Mouse (Mus musculus) midbrain, embryonic 16.5 days (tissue): ENCODE results near the gene Ncbp3. TPM values are rescaled to one million over a fixed set of nuclear protein-coding genes. Genes with fewer than 3 reads are reported as not detected.

Experiments
- ATAC-seq: fragments of 200-750 bp; cut with Nextera tagmentation; 2 replicates; pipeline ENCODE4 v1.8.0; 2017; ENCODE audit warnings: moderate TSS enrichment
- H3K27ac ChIP-seq: fragments of 300-500 bp; sonication (generic); 2 replicates; pipeline ENCODE4 v1.5.1; 2014; ENCODE audit warnings: mild to moderate bottlenecking, low read length, mixed read lengths
- H3K27me3 ChIP-seq: fragments of 300-500 bp; sonication (generic); 2 replicates; pipeline ENCODE4 v1.6.1; 2014; ENCODE audit warnings: low read depth, low read length, mixed read lengths; ENCODE audit not compliant: control insufficient read depth, insufficient read depth
- H3K36me3 ChIP-seq: fragments of 300-500 bp; sonication (generic); 2 replicates; pipeline ENCODE4 v1.6.1; 2014; ENCODE audit warnings: mild to moderate bottlenecking, low read length, moderate library complexity, mixed read lengths; ENCODE audit not compliant: control insufficient read depth, insufficient read depth
- H3K4me1 ChIP-seq: fragments of 300-500 bp; sonication (generic); 2 replicates; pipeline ENCODE4 v1.6.1; 2014; ENCODE audit warnings: mild to moderate bottlenecking, low read length, mixed read lengths; ENCODE audit not compliant: control insufficient read depth, insufficient read depth
- H3K4me2 ChIP-seq: fragments of 300-500 bp; sonication (generic); 2 replicates; pipeline ENCODE4 v1.6.1; 2014; ENCODE audit warnings: mild to moderate bottlenecking, low read length, mixed read lengths
- H3K4me3 ChIP-seq: fragments of 300-500 bp; sonication (generic); 2 replicates; pipeline ENCODE4 v1.5.1; 2014; ENCODE audit warnings: low read depth, mild to moderate bottlenecking, low read length, moderate library complexity, mixed read lengths
- H3K9ac ChIP-seq: fragments of 300-500 bp; sonication (generic); 2 replicates; pipeline ENCODE4 v1.6.1; 2014; ENCODE audit warnings: low read depth, low read length, mixed read lengths
- H3K9me3 ChIP-seq: fragments of 300-500 bp; sonication (generic); replicated peaks from 2 replicates; pipeline ENCODE4 v1.6.1; 2014; ENCODE audit warnings: mild to moderate bottlenecking, low read length, mixed read lengths; ENCODE audit not compliant: control insufficient read depth, poor library complexity, severe bottlenecking
- WGBS: fragments of 180-500 bp; shearing (Covaris S2); extraction: QIAGEN DNeasy Blood & Tissue Kit; methylation state at CpG from one replicate; pipeline ENCODE4 v1.1.7; 2014; 5-methylcytosine and 5-hydroxymethylcytosine counted together
- polyA plus RNA-seq: library from polyadenylated mRNA; unstranded; fragments of >200 nt; fragmentation: Nextera tagmentation; extraction: Ambion mirVana; gene quantifications from 2 replicates; pipeline ENCODE4 v1.2.1, GENCODE M21; 2015

Gene Ncbp3
- polyA plus RNA-seq, 1 experiment from 2014 or later, result 9.8 TPM

- 61% methylated on average over 7 of the region's 7 CpGs for WGBS
- peak overlapping the region; percentile 25; the same call in 1 of the 2 replicates for H3K9ac ChIP-seq
- no peaks in the 10 kb centered on the region for H3K27me3 ChIP-seq
Measured at GRCm38 (mm10) chr11:73024236-73024904, 23.2 kb upstream of the Ncbp3 start.

GRCm38 (mm10) chr11:73026961-73027360 is 20.6 kb upstream of the Ncbp3 start:
- Histone ChIP-seq H3K9ac (no peak overlapping the region), H3K4me3 (no peak overlapping the region), H3K9me3 (no peaks in the 10 kb centered on the region), H3K27me3 (no peaks in the 10 kb centered on the region), H3K27ac (no peak overlapping the region), H3K4me1 (peaks cover 9% of the 10 kb centered on the region; the same call in 1 of the 2 replicates), H3K4me2 (no peak overlapping the region), H3K36me3 (peaks cover 11% of the 10 kb centered on the region)
- 73% methylated on average over 8 of the region's 8 CpGs for WGBS
- no peak for ATAC-seq

More at GRCm38 (mm10) chr11:73024236-73024904, 23.2 kb upstream of the Ncbp3 start:
- Histone ChIP-seq H3K9me3 (no peaks in the 10 kb centered on the region), H3K27ac (no peak overlapping the region), H3K4me3 (no peak overlapping the region), H3K36me3 (peaks cover 11% of the 10 kb centered on the region), H3K4me2 (no peak overlapping the region), H3K4me1 (peaks cover 8% of the 10 kb centered on the region; the same call in 1 of the 2 replicates)
- no peak for ATAC-seq

GRCm38 (mm10) chr11:73030821-73031498 is 16.6 kb upstream of the Ncbp3 start:
- Histone ChIP-seq H3K36me3 (peaks cover 14% of the 10 kb centered on the region), H3K4me3 (peak overlapping the region; percentile 34), H3K9me3 (no peaks in the 10 kb centered on the region), H3K27ac (peak overlapping the region; percentile 75), H3K27me3 (no peaks in the 10 kb centered on the region), H3K4me2 (peak overlapping the region; percentile 80), H3K9ac (peak overlapping the region; percentile 66), H3K4me1 (peaks cover 9% of the 10 kb centered on the region; the same call in 1 of the 2 replicates)
- peak; percentile 94 for ATAC-seq
- 26% methylated on average over 20 of the region's 20 CpGs for WGBS

- peak overlapping the region; percentile 66 for H3K9ac ChIP-seq
- no peak overlapping the region for H3K4me3 ChIP-seq
- no peaks in the 10 kb centered on the region for H3K27me3 ChIP-seq
- H3K27ac ChIP-seq, result peak overlapping the region; percentile 75
- 44% methylated on average over 5 of the region's 5 CpGs for WGBS
- peak overlapping the region; percentile 80; the same call in 1 of the 2 replicates for H3K4me2 ChIP-seq
- no peak for ATAC-seq
- H3K36me3 ChIP-seq, result peaks cover 13% of the 10 kb centered on the region
- H3K4me1 ChIP-seq, result peaks cover 9% of the 10 kb centered on the region; the same call in 1 of the 2 replicates
- no peaks in the 10 kb centered on the region for H3K9me3 ChIP-seq
Measured at GRCm38 (mm10) chr11:73031536-73031935, 16.0 kb upstream of the Ncbp3 start.

GRCm38 (mm10) chr11:73036077-73036476 is 11.5 kb upstream of the Ncbp3 start:
- peaks cover 27% of the 10 kb centered on the region for H3K36me3 ChIP-seq
- no peak overlapping the region for H3K9ac ChIP-seq
- no peak overlapping the region for H3K4me2 ChIP-seq
- H3K9me3 ChIP-seq, result no peaks in the 10 kb centered on the region
- H3K27ac ChIP-seq, result no peak overlapping the region
- WGBS, result 84% methylated on average over 7 of the region's 7 CpGs
- no peak for ATAC-seq
- H3K4me3 ChIP-seq, result no peak overlapping the region
- peaks cover 6% of the 10 kb centered on the region; the same call in 1 of the 2 replicates for H3K4me1 ChIP-seq
- H3K27me3 ChIP-seq, result no peaks in the 10 kb centered on the region

GRCm38 (mm10) chr11:73036889-73037288 is 10.7 kb upstream of the Ncbp3 start:
- no peak overlapping the region for H3K4me2 ChIP-seq
- H3K36me3 ChIP-seq, result peaks cover 27% of the 10 kb centered on the region
- H3K27me3 ChIP-seq, result no peaks in the 10 kb centered on the region
- no peak overlapping the region for H3K27ac ChIP-seq
- no peaks in the 10 kb centered on the region for H3K9me3 ChIP-seq
- H3K9ac ChIP-seq, result no peak overlapping the region
- H3K4me1 ChIP-seq, result no peaks in the 10 kb centered on the region
- H3K4me3 ChIP-seq, result no peak overlapping the region
- WGBS, result 70% methylated on average over 6 of the region's 6 CpGs
- ATAC-seq, result no peak

- no peak overlapping the region for H3K9ac ChIP-seq
- no peak overlapping the region for H3K4me2 ChIP-seq
- no peaks in the 10 kb centered on the region for H3K4me1 ChIP-seq
- H3K27me3 ChIP-seq, result no peaks in the 10 kb centered on the region
- H3K27ac ChIP-seq, result no peak overlapping the region
- H3K4me3 ChIP-seq, result no peak overlapping the region
- ATAC-seq, result no peak
- H3K9me3 ChIP-seq, result no peaks in the 10 kb centered on the region
- WGBS, result 84% methylated on average over 3 of the region's 3 CpGs
- H3K36me3 ChIP-seq, result peaks cover 27% of the 10 kb centered on the region
Measured at GRCm38 (mm10) chr11:73037691-73038090, 9.9 kb upstream of the Ncbp3 start.

- Histone ChIP-seq H3K27me3 (no peaks in the 10 kb centered on the region), H3K4me1 (no peaks in the 10 kb centered on the region), H3K4me2 (no peak overlapping the region), H3K27ac (no peak overlapping the region), H3K36me3 (peaks cover 19% of the 10 kb centered on the region), H3K4me3 (no peak overlapping the region), H3K9ac (no peak overlapping the region), H3K9me3 (no peaks in the 10 kb centered on the region)
- WGBS, result 57% methylated on average over 9 of the region's 9 CpGs
- no peak for ATAC-seq
Measured at GRCm38 (mm10) chr11:73039102-73039799, 8.3 kb upstream of the Ncbp3 start.
